Mouse (Mus musculus) embryonic fibroblast, embryonic 13.5 days (primary cell): Measurements from ENCODE around the gene Tmem266.

Source experiments
- CTCF ChIP-seq: IDR thresholded peaks from 2 replicates; pipeline ENCODE4 v1.5.1; 2011; ENCODE audit warnings: mild to moderate bottlenecking, control low read depth, low read length, moderate library complexity, borderline replicate concordance; ENCODE audit not compliant: insufficient read depth
- POLR2A ChIP-seq: IDR thresholded peaks from 2 replicates; pipeline ENCODE4 v1.6.1; 2011; ENCODE audit warnings: low read depth, mild to moderate bottlenecking, control low read depth, low read length, moderate library complexity

- no peak for TF ChIP-seq CTCF
- TF ChIP-seq POLR2A = no peak
Measured at GRCm38 (mm10) chr9:55411154-55411553, 84.4 kb downstream of the Tmem266 start.
